Mouse (Mus musculus): ENCODE measurements around the gene Serpinc1. TPM values are rescaled to one million over a fixed set of nuclear protein-coding genes. Genes with fewer than 3 reads are reported as not detected.

Gene Serpinc1
- total RNA-seq, 2 experiments from 2014 or later, result 0.36 to 1.8 TPM

Other genes starting within 250 kb of the Serpinc1 start
- 10 to 100 TPM; 22.3 to 30.4 TPM for gene Rabgap1l, start 185.4 kb upstream of the Serpinc1 start, total RNA-seq (2021)
- 10 to 100 TPM; 43.7 to 47.5 TPM for gene Rc3h1, start 72.2 kb upstream of the Serpinc1 start, total RNA-seq (2021)
- 10 to 100 TPM; 13.4 to 19.1 TPM for gene Zbtb37, start 56.3 kb downstream of the Serpinc1 start, total RNA-seq (2021)
- 10 to 100 TPM; 27.2 to 34.2 TPM for gene Dars2, start 92.1 kb downstream of the Serpinc1 start, total RNA-seq (2021)
- 1 to 10 TPM; 2.8 to 3.8 TPM for gene Cenpl, start 92.1 kb downstream of the Serpinc1 start, total RNA-seq (2021)
- gene Klhl20, start 152.9 kb downstream of the Serpinc1 start, total RNA-seq (2021), result 10 to 100 TPM; 15.9 to 16.7 TPM
- 1 to 10 TPM; 4.4 to 8.5 TPM for gene Ankrd45, start 164.1 kb downstream of the Serpinc1 start, total RNA-seq (2021)
- gene Tex50, start 180.7 kb downstream of the Serpinc1 start, total RNA-seq (2021), result not detected

Data from adrenal gland, postnatal 36 days (tissue).